Mouse (Mus musculus): Measurements from ENCODE around the gene Helz. TPM values are rescaled to one million over a fixed set of nuclear protein-coding genes. Genes with fewer than 3 reads are reported as not detected.
"Not testable (repeated sequence)": the region's sequence is repeated elsewhere in the genome, so short reads cannot be mapped to it uniquely, and the experiment has no call there.

Gene Helz
- total RNA-seq (2021): 10 to 100 TPM; 34.9 to 38.6 TPM

DNA sequence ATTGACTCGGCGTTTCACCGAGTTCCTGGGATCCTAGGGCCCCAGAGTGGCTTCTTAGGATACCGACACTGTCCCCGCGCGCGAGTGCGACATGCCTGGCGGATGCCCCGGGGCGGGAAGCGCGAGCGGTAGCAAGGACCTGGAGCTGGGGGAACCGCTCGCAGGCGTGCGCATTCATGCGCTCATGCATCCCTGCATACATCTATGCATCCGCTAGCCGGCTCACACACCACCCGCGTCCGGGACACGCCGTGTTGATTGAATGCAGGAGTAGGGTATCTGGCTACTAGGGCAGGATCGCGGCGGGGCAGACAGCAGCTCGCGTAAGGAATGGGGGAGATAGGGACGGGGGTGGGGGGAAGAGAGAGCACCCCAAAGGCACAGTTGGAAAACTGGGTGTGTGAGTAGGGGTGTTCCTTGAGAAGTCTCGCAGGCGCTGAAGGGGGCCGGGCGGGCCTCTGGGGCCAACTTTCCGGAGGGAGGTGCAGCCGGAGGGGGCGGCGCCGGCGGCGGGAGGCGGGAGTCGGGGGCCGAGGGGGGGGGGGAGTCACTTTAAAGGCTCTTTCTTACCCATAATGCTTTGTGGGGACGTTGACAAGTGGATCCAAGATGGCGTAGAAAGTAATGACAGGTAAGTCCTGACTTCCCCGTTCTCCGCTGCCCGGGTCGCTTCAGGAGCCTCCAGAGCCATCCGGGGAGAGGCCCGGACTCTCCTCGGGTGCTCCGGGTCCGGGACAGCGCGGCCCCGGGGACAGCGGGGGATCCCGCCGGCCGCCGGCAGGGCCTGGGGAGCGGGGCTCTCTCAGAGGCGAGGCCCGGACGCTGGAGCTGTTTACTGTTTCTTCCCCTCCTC lies at the start of gene Helz:
Gene Helz (plus strand): TSS at position 580 of the 853 bp plus-strand sequence.
- DNase-seq: peak; percentile 62
- intact Hi-C loops (cut with DNase I): loop anchor here (1.0 kb wide), 1 partner anchor 94 kb away; no protein-coding TSS in a partner anchor

DNA sequence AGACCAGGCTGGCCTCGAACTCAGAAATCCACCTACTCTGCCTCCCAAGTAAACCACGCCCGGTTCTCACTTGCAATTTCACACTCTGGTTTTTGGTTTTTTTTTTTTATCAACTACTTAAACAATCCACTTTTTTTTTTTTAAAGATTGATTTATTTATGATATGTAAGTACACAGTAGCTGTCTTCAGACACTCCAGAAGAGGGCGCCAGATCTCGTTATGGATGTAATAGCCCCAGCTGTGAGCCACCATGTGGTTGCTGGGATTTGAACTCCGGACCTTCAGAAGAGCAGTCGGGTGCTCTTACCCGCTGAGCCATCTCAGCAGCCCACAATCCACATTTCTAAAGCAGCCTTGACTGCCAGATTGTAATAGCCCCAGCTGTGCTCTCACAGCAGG lies 44.9 kb upstream of the Helz start:
- no peak for DNase-seq
- intact Hi-C loops (cut with DNase I): no loop called here

DNA sequence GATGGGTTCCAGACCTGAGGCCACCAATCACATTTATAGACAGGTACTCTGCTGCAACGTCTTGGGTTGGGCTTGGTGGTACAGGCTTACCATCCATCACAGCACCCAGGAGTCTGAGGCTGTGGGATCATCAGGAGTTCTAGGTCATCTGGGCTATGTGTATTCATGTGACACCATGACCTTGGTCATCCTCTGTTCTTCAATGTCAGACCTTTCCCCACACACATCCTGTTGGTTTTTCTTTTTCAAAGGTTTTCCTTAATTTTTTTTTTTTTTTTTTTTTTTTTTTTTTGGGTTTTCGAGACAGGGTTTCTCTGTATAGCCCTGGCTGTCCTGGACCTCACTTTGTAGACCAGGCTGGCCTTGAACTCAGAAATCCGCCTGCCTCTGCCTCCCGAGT lies 43.4 kb upstream of the Helz start:
- DNase-seq; intact Hi-C loops (cut with DNase I): not testable (repeated sequence)

GRCm38 (mm10) chr11:107506260-107506659 lies 41.5 kb upstream of the Helz start:
- DNase-seq: no peak
- intact Hi-C loops (cut with DNase I): no loop called here

DNA sequence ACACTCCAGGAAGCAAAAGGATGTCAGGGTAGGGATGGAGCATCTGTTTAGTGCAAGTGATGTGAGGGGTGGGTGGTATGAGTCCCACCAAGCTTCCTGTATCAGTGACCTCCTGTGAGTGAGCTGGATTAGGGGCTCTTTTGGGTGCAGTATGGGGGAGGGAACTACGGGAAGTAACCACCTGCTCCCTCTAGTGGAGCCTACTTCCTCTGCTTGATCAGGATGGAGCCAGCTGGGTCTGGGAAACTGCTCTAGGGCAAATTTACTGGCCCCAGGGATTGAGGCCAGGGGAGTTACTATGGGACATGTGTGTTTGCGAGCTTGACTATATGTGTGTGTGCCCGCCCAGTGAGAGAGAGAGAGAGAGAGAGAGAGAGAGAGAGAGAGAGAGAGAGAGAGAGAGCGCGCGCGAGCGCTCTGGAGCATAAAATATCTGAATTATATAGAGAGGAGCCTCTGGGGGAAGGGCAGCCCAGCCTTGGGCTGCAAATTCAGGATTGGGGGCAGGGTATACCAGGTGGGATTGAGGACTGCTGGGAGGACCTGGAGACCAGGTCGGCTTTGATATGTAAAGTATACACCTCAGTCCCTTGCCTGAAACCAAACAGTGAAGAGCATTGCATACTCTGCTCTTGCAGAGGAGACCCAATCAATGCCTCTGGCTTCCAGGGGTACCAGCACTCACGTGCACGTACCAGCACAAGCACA lies 37.9 kb upstream of the Helz start:
- intact Hi-C loops (cut with DNase I): no loop called here
- no peak for DNase-seq

DNA sequence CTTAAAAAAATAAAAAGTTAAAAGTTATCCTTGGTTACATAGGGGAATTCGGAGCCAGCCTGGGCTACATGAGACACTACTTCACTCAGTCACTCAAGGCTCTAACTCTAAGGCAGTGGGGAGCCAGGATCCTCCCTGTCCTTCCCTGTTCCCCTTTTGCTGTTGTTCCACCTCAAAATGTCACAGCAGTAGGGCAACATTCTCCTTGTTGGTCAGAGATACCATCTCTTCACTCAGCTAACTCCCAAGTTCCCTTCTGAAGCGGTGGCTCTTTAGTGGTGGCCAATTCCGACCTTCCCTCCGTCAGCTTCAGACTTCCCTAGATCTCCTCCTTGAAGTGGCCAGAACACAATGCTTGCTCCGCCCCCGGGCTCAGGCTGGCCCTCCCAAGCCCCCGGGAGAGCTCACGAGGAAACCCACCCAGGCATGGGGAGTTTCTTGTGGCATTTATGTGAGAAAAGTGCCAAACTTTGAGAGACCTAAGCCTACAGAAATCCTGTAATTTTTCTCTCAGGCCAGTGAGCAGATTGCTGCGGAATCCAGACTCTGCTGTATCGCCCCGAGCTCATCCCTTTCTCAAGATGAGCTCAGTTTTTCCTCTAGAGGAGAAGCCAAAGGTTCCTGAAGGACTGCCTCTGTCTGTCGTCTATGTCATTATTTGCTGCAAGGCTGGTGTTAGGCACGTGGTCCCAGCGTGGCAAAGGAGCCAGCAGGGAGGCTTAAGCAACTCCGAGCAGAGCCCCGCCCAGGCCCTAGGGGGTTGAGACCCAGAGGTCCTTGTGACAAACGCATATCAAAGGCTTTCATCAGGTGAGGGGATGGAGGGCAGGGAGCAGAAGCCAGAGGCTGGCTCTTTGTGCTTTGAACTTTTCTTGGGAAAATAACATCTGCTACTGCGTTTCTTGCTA lies 37.1 kb upstream of the Helz start:
- peak; percentile 10 for DNase-seq
- intact Hi-C loops (cut with DNase I): no loop called here

- intact Hi-C loops (cut with DNase I): not testable (repeated sequence)
- peak; percentile 71 for DNase-seq
Observed at GRCm38 (mm10) chr11:107511954-107512353, 35.8 kb upstream of the Helz start.

- DNase-seq: peak; percentile 62
- intact Hi-C loops (cut with DNase I): no loop called here
Observed at GRCm38 (mm10) chr11:107513047-107513446, 34.7 kb upstream of the Helz start.

DNA sequence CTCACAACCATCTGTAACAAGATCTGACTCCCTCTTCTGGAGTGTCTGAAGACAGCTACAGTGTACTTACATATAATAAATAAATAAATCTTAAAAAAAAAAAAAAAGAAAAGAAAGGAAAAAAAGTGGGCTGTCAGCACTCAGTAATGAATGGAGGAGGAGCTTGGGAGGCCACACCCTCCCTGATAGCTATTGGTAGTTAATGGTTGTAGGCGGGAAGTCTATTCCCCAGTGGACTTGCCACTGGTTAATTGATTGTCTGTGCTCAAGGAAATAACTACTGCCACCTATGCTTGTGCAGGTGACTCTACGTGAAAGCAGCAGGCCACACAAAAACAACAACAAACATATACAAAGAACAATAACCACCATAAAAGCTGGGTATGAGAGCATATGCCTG lies 31.3 kb upstream of the Helz start:
- no peak for DNase-seq
- intact Hi-C loops (cut with DNase I): no loop called here

DNA sequence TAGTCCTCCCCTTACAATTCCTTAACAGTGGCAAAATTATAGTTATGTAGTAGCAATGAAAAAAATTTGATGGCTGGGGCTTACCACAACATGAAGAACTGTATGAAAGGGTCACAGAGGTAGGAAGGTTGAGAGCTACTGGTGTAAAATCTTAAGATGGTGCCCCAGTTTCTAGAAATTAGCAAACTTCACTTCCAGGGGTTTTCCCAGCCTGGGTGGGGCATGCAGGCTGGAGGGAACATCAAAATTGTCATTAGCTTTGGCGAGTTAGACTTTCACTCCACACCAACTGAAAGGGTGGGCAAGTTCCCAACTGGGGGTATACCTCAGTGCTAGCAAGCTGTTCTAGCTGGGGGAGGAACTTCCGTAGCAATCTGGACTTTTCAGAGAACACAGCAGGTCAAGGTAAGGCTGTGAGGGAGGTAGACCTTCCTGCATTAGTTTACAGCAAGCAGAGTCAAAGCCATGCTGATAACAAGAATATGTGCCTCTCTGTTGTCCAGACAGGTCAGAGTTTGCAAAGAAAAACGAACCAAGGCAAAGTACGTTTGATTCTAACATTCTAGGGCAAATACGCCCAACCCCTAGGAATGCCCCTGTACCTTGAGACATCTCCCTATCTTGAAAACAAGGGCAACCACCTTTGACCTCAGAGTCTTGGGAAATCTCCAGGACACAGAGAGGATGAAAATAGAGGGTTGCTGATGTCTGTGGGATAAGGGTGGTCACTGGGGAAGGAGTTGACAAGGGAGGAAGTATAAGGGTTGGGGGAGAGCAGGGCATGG lies 28.9 kb upstream of the Helz start:
- intact Hi-C loops (cut with DNase I): no loop called here
- DNase-seq: no peak

GRCm38 (mm10) chr11:107521153-107521552 lies 26.6 kb upstream of the Helz start:
- intact Hi-C loops (cut with DNase I): loop anchor here (10.0 kb wide), 1 partner anchor 474 kb away; no protein-coding TSS in a partner anchor

DNA sequence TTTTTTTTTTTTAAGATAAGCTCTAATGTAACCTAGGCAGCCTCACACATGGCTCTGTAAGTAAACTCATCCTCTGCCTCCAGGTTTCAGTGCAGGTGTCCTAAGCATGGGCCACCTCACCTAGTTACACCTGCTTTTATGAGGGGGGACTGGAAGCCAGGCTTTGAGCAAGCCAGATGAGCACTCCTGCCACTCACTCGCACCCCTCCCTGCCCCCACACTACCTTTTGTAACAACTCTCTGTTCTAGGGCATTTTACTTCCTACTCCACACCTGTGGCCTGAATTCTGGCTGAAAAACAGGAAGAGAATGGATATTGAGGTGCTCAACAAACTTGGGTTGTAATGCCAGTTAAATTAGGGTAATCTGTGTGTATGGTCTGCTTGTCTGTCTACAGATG lies 22.8 kb upstream of the Helz start:
- no peak for DNase-seq
- intact Hi-C loops (cut with DNase I): loop anchor here (10.0 kb wide), 1 partner anchor 470 kb away; no protein-coding TSS in a partner anchor

More at GRCm38 (mm10) chr11:107521153-107521552, 26.6 kb upstream of the Helz start:
- DNase-seq: no peak

DNA sequence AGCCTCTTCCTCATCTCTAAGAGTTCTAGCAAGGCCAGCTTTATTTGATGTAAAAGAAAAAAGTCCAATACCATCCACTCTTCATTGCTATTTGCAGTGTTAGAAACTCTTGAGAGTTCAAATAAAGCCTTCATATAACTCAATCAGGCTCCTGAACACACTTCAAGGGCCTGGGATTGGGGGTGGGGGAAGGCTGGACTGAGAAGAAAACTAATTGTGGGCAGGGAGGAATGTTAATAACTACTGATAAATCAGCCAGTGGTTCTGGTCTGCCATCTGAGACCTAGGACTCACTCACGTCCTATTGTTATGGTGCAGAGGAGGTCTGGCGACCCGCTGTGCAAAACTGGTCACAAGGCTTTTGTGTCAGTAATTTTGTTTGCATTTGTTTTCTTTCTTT lies 20.1 kb upstream of the Helz start:
- no peak for DNase-seq
- intact Hi-C loops (cut with DNase I): loop anchor here (10.0 kb wide), 1 partner anchor 467 kb away; no protein-coding TSS in a partner anchor

DNA sequence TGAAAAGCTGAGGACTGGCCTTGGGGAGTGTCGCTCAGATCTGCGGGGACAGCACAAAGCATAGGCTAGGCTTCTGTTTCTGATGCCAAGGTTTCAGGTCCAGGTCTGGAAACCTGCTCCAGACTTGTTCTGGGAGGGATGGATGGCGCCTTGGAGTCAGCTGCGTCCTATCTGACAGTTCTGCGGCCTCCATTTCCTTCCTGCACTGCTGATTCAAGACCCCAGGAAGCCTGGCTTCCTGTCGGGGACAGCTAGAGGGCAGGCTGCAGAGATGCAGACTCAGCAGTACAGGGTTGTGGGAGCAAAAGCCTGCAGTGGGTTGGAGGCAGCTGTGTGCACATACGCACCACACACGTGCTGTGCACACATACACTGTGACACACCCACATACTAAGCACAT lies 18.4 kb upstream of the Helz start:
- no peak for DNase-seq
- intact Hi-C loops (cut with DNase I): loop anchor here (10.0 kb wide), 1 partner anchor 465 kb away; no protein-coding TSS in a partner anchor

DNA sequence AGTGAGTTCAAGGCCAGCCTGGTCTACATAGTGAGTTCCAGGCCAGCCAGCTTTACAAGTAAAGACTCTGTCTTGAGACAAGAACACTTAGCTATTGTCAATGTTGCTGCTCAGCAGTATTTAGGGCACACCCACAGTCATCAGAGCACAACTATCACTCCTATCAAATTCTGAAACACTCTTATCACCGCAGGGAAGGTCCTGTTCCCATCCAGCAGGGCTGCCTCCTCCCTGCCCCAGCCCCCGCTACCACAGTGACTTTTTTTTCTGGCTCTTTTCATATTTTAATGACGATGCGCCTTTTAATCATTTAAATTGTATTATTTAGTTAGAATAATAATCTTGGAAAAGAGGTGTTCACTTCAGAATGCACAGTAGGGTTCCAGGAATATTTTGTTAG lies 16.3 kb upstream of the Helz start:
- intact Hi-C loops (cut with DNase I): no loop called here
- no peak for DNase-seq

GRCm38 (mm10) chr11:107532271-107532670 lies 15.5 kb upstream of the Helz start:
- no peak for DNase-seq
- intact Hi-C loops (cut with DNase I): no loop called here

DNA sequence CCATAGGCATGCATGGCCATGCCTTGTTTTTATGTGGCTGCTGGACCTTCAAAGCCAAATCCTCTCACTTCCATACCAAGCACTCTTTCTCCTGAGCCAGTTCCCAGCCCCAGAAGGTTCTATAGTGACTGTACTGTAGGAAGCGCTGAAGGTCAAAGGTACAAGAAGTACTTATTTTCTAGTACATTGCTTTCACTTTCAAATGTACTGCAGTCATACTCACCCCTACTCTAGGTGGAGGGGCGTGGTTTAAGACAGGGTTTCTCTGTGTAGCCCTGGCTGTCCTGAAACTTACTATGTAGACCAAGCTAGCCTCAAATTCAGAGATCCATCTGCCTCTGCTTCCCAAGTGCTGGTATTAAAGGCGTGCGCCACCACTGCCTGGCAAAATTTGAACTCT lies 8.7 kb upstream of the Helz start:
- no peak for DNase-seq
- intact Hi-C loops (cut with DNase I): no loop called here

DNA sequence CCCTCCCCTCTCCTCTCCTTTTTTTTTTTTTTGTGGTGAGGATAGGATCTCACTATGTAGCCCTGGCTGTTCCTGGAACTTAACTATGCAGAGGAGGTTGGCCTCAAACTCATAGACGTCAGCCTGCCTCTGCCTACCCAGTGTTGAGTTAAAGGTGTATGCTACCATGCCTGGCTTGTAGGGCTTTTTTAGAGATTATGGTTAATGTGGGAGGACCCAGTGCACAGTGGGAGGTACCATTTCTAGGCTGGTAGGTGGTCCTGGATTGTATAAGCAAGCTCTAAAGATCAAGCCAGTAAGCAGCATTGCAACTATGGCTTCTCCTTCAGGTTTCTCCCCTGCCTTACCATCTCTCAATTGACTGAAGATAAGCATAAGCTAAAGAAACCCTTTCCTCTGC lies 7.4 kb upstream of the Helz start:
- intact Hi-C loops (cut with DNase I): no loop called here

GRCm38 (mm10) chr11:107545747-107546476 lies 1.8 kb upstream of the Helz start:
- intact Hi-C loops (cut with DNase I): no loop called here
- DNase-seq: no peak

More for the DNA sequence above, 7.4 kb upstream of the Helz start:
- DNase-seq: no peak

Data from left cerebral cortex, postnatal 4 days (tissue).